Mouse (Mus musculus): ENCODE results near the gene Armc9. TPM values are rescaled to one million over a fixed set of nuclear protein-coding genes. Genes with fewer than 3 reads are reported as not detected.

The Armc9 gene
- polyA plus RNA-seq, 1 experiment: 5.3 TPM

DNA sequence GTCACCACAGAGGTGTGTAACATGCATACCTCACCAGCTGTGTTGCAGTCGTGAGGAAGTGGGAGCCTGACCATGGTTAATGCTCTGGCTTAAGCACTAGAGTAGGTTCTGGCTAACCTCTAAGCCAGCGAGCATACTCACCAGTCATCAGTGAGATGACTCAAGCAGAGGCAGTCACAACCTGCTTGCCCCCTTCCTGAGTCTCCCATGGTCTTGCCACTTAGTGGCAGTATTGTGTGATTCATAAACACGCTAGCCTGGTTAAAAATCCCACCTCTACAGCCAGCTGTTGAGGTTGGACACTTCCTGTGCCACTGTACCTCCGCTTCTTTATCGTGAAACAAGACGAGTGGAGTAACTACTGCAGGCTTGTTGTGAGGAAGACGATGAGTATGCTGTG is 32.2 kb downstream of the Armc9 start:
- H3K4me1 ChIP-seq (ENCODE audit: control insufficient read depth, insufficient read depth, low read length): no peaks in the 10 kb centered on the region
- 69% methylated on average over 7 of the region's 7 CpGs for WGBS
- TF ChIP-seq CTCF (IDR thresholded peaks at IDR 0.05; ENCODE audit: insufficient read depth, low read length): no peak
- TF ChIP-seq POLR2A (IDR thresholded peaks at IDR 0.05; ENCODE audit: borderline replicate concordance, extremely low read depth, low read depth, low read length): no peak

DNA sequence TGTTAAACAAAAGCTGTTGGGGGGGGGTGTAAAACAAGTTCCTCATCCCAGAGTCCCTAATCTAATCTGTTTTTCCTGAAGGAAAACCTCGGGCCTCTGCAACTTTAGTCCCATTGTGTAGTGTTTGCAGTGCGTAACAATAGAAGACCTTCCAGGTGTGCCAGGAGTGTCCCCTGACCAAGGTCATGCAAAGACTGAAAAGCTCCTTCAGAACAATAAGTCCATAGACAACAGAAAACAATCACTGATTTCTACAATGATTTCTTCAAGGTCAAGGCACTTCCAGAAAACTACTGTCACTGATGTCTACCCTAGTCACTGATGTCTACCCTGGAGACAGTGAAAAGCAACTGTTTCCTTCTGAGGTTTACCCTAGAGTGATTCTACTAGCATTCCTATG is 33.3 kb downstream of the Armc9 start:
- H3K4me1 ChIP-seq (ENCODE audit: control insufficient read depth, insufficient read depth, low read length): no peaks in the 10 kb centered on the region
- H3K4me3 ChIP-seq (replicated peaks; ENCODE audit: extremely low read depth, low read depth, low read length): no peak overlapping the region
- TF ChIP-seq CTCF (IDR thresholded peaks at IDR 0.05; ENCODE audit: insufficient read depth, low read length) (no peak), POLR2A (IDR thresholded peaks at IDR 0.05; ENCODE audit: borderline replicate concordance, extremely low read depth, low read depth, low read length) (no peak)
- no peak for DNase-seq
- 68% methylated on average over 2 of the region's 2 CpGs for WGBS

More for the DNA sequence above, 32.2 kb downstream of the Armc9 start:
- DNase-seq: no peak
- H3K4me3 ChIP-seq (replicated peaks; ENCODE audit: extremely low read depth, low read depth, low read length): no peak overlapping the region

DNA sequence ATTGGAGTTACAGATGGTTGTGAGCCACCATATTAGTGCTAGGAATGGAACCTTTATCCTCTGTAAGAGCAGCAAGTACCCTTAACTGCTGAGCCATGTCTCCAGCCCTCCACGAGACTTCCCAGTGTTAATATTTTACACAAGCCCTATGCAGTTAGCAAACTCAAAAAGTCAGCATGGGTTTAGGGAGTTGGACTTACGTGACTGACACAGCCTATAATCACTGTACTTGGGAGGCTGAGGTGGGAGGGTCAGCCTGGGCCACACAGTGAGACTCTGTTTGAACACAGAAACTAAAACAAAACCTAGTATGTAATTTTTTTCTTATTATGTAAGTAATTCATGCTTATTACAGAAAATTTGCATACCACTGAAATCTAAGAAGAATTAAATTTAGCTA is 33.7 kb downstream of the Armc9 start:
- 93% methylated on average over 2 of the region's 2 CpGs for WGBS
- TF ChIP-seq CTCF (IDR thresholded peaks at IDR 0.05; ENCODE audit: insufficient read depth, low read length) (no peak), POLR2A (IDR thresholded peaks at IDR 0.05; ENCODE audit: borderline replicate concordance, extremely low read depth, low read depth, low read length) (no peak)
- Histone ChIP-seq H3K4me3 (replicated peaks; ENCODE audit: extremely low read depth, low read depth, low read length) (no peak overlapping the region), H3K4me1 (ENCODE audit: control insufficient read depth, insufficient read depth, low read length) (no peaks in the 10 kb centered on the region)
- DNase-seq: no peak

DNA sequence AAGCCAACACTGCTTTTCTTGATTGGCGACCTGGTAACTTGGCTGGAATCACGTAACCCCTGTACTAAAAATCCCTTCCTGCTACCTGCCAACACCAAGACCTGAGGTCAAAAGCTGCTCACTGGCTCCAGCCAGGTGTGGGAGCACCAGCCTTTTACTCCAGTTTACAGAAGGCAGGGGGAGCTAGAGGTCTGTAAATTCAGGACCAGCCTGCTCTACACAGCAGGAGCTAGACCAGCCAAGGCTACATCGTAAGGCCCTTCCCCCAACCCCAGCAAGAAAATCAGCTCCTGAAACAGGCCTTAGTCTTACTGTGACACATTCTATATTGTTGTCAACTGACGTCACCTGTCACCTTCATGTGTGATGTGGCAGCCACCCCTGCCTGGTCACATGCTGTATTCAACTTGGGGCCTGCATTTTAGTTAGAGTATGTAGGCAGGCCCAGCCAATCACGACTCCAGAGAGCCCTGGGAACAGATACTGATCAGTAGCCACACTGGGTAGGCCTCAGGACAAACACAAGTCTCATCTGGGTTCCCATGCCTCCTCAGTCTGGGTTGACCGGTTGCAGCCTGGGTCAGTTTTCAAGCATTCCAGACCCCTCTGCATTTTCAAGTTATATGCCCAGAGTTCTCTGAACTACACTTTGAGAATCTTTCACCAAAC is 34.6 kb downstream of the Armc9 start:
- 87% methylated on average over 6 of the region's 6 CpGs for WGBS
- no peaks in the 10 kb centered on the region for H3K4me1 ChIP-seq (ENCODE audit: control insufficient read depth, insufficient read depth, low read length)
- no peak overlapping the region for H3K4me3 ChIP-seq (replicated peaks; ENCODE audit: extremely low read depth, low read depth, low read length)
- TF ChIP-seq CTCF (IDR thresholded peaks at IDR 0.05; ENCODE audit: insufficient read depth, low read length): no peak
- TF ChIP-seq POLR2A (IDR thresholded peaks at IDR 0.05; ENCODE audit: borderline replicate concordance, extremely low read depth, low read depth, low read length): no peak
- DNase-seq: no peak

DNA sequence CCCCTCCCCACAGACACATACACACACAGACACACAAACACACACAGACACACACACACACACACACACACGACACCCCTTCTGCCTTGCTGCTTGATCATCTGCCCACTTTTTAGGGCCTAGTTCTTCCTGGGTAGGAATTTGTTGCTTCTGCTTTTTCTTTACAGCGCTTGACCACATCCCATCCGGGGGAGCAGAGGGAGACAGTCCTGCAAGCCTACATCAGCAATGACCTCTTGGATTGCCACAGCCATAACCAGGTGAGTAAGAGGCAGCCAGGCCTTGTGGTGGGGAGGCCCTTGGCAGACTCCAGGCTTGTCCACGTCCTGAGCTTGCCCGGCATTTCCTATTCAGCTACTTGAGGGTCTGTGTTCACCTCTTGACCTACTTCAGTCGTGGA is 36.3 kb downstream of the Armc9 start:
- H3K4me3 ChIP-seq (replicated peaks; ENCODE audit: extremely low read depth, low read depth, low read length): no peak overlapping the region
- H3K4me1 ChIP-seq (ENCODE audit: control insufficient read depth, insufficient read depth, low read length): no peaks in the 10 kb centered on the region
- 73% methylated on average over 6 of the region's 6 CpGs for WGBS
- TF ChIP-seq POLR2A (IDR thresholded peaks at IDR 0.05; ENCODE audit: borderline replicate concordance, extremely low read depth, low read depth, low read length): no peak
- TF ChIP-seq CTCF (IDR thresholded peaks at IDR 0.05; ENCODE audit: insufficient read depth, low read length): no peak
- DNase-seq: no peak

DNA sequence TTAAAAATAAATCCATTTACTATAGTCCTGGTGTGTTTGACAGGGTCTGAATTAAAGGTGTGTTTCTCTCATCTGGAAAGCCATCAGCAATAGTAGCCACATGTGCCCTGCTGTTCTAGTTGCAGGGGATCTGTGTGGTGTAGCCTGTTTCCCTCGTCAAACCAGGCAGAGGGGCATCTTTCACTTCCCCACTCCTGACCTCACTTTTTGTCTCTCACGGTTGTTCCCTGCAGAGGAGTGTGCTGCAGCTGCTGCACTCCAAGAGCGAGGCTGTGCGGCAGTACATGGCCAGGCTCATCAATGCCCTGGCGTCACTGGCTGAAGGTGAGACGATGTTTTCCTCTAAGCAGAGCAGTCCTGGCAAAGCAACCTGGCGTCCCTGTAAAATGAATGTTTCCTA is 39.5 kb downstream of the Armc9 start:
- 77% methylated on average over 7 of the region's 7 CpGs for WGBS
- DNase-seq: no peak
- no peak for TF ChIP-seq POLR2A (IDR thresholded peaks at IDR 0.05; ENCODE audit: borderline replicate concordance, extremely low read depth, low read depth, low read length)
- no peak for TF ChIP-seq CTCF (IDR thresholded peaks at IDR 0.05; ENCODE audit: insufficient read depth, low read length)
- Histone ChIP-seq H3K4me3 (replicated peaks; ENCODE audit: extremely low read depth, low read depth, low read length) (no peak overlapping the region), H3K4me1 (ENCODE audit: control insufficient read depth, insufficient read depth, low read length) (no peaks in the 10 kb centered on the region)

DNA sequence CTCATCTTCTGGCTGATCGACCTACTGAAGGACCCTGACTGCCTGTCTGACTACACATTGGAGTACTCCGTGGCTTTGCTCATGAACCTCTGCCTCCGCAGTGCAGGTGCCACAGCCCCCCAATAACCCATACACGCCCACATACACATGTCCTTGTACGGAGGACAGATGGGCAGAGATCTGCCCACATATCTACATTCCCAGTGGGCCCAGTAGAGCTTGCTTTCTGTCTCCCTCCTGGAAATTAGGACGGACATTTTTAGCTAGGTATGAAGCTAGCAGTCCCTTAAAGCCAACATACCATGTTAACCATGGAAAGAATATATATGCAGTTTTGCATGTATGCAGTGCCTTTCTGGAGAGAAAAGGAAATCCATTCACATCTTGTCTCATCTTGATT is 43.7 kb downstream of the Armc9 start:
- TF ChIP-seq POLR2A (IDR thresholded peaks at IDR 0.05; ENCODE audit: borderline replicate concordance, extremely low read depth, low read depth, low read length) (no peak), CTCF (IDR thresholded peaks at IDR 0.05; ENCODE audit: insufficient read depth, low read length) (no peak)
- Histone ChIP-seq H3K4me3 (replicated peaks; ENCODE audit: extremely low read depth, low read depth, low read length) (no peak overlapping the region), H3K4me1 (ENCODE audit: control insufficient read depth, insufficient read depth, low read length) (no peaks in the 10 kb centered on the region)
- WGBS: 91% methylated on average over 6 of the region's 6 CpGs
- no peak for DNase-seq

DNA sequence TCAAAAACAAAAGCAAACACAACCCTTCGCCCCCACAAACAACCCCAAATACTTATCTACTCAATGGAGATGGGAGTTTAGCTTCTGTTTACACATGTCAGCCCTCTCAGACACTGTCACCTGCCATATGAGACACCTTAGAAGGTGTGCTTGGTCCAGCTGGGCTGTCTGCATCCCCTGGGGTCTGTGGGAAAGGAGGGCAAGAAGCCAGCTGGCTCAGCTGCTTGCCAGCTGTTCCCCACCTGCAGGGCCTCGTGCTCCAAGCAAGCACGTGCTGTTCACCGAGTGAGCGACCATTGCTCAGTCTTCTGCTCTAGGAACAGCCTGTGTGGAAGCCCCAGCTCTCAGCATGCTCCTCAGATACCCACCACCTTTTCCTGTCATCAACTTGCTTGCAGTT is 44.4 kb downstream of the Armc9 start:
- TF ChIP-seq CTCF (IDR thresholded peaks at IDR 0.05; ENCODE audit: insufficient read depth, low read length) (no peak), POLR2A (IDR thresholded peaks at IDR 0.05; ENCODE audit: borderline replicate concordance, extremely low read depth, low read depth, low read length) (no peak)
- 84% methylated on average over 5 of the region's 5 CpGs for WGBS
- Histone ChIP-seq H3K4me3 (replicated peaks; ENCODE audit: extremely low read depth, low read depth, low read length) (no peak overlapping the region), H3K4me1 (ENCODE audit: control insufficient read depth, insufficient read depth, low read length) (no peaks in the 10 kb centered on the region)
- DNase-seq: no peak

DNA sequence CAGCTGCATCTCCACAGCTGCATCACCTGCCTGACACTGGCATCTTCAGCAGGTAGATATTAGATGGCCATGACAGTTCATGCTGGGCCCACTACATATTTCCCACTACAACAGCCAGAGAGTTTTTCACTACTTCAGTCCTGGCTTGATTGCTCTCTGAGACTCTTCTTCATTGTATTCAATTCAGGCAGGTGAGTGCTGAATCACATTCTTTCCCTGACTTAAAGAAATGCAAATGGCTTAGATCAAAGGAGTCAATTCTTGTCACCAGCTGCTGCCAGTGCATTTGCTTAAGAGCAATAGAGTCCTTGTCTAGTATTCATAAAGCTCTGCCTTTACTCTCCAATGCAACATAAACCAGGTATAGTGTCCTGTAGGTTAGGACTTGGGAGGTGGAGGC is 46.7 kb downstream of the Armc9 start:
- no peak for DNase-seq
- H3K4me3 ChIP-seq (replicated peaks; ENCODE audit: extremely low read depth, low read depth, low read length): no peak overlapping the region
- no peaks in the 10 kb centered on the region for H3K4me1 ChIP-seq (ENCODE audit: control insufficient read depth, insufficient read depth, low read length)
- TF ChIP-seq POLR2A (IDR thresholded peaks at IDR 0.05; ENCODE audit: borderline replicate concordance, extremely low read depth, low read depth, low read length) (no peak), CTCF (IDR thresholded peaks at IDR 0.05; ENCODE audit: insufficient read depth, low read length) (no peak)

DNA sequence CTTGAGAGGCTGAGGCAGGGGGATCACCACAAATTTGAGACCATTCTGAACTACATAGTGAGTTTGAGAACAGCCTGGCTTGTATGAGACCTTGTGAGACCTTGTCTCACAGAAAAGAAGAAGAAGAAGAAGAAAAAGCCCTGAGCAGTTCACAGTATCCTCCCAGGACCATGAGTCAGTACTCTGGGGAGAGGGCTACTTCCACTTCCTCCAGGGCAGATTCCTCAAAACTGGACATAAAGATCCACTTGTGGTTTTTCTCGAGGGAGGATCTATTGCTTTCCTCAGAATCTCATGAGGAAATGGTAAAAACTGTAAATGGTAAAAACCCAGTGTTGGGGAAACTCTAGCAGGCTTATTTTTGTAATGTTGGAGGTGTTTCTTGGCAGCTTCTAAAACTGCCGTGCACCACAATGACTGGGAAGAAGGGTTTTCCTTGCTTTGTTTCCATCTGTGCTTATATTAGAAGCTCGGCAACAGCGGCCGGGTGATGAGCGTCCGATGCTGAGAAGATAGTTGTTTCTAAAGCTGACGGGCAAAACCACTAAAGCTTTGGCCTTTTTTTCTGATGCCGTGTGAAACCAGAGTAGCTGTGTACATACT is 48.1 kb downstream of the Armc9 start:
- TF ChIP-seq CTCF (IDR thresholded peaks at IDR 0.05; ENCODE audit: insufficient read depth, low read length) (no peak), POLR2A (IDR thresholded peaks at IDR 0.05; ENCODE audit: borderline replicate concordance, extremely low read depth, low read depth, low read length) (no peak)
- 59% methylated on average over 9 of the region's 9 CpGs for WGBS
- Histone ChIP-seq H3K4me3 (replicated peaks; ENCODE audit: extremely low read depth, low read depth, low read length) (no peak overlapping the region), H3K4me1 (ENCODE audit: control insufficient read depth, insufficient read depth, low read length) (no peaks in the 10 kb centered on the region)
- no peak for DNase-seq

All from lung, adult 2 months (tissue).